ENCODE assay signal across 9 mouse cellular contexts in the genomic region with DNA sequence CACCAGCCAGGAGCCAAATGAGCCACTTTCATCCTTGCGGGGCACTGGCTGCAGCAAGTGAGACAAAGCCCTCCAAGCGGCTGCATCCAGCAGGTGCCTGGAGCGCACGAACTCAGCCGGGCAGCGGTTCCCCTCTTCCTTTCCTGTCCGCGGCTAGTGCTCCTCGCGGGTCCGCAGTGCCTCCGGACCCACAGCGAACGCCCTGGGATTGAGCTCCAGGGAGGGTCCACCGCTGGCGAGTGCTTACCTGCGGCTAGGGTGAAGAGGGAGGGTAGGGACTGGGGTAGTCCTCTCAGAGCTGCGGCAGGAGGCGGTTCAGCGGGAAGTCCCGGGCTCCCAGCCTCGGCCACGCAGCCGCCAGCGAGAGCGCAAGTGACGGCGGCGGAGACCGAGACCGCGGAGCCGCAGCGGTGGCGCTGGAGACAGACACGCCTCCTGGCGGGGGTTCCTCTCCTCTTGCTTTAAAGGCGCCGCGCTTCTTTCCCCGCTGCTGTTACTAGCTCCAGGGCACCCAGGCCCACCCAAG. TPM values are rescaled to one million over a fixed set of nuclear protein-coding genes. Genes with fewer than 3 reads are reported as not detected.
DNase-seq lines count a peak whose midpoint lies in the region; ATAC-seq and TF ChIP-seq lines count a peak whose summit lies in the region.
"Had no signal": no experiment of that assay in that cellular context is flagged by ENCODE, and none has a peak within 500 bp of the region (broad histone marks: within the 10 kb centered on the region; RNA-seq: fewer than 3 reads in every experiment).

A gene (minus strand): TSS at position 386 of the 526 bp plus-strand sequence.

- 1% methylated on average over 40 of the region's 41 CpGs for WGBS in hindbrain, postnatal 0 days
- 0% methylated on average over 34 of the region's 41 CpGs for WGBS in limb, embryonic 11.5 days
- 0% methylated on average over 41 of the region's 41 CpGs for WGBS in neural tube, embryonic 11.5 days

- peak within 1 kb of the TSS; percentile 70 for H3K4me3 ChIP-seq in hindbrain, postnatal 0 days (ENCODE audit: low read length)
- peak within 1 kb of the TSS; percentile 48 for H3K4me3 ChIP-seq in limb, embryonic 11.5 days (ENCODE audit: low read depth, low read length)
- peak within 1 kb of the TSS; percentile 64 for H3K4me3 ChIP-seq in neural tube, embryonic 11.5 days (ENCODE audit: low read depth, low read length)

- H3K36me3 ChIP-seq in hindbrain, postnatal 0 days (ENCODE audit: insufficient read depth, low read length) = no peaks in the 10 kb centered on the region
- H3K36me3 ChIP-seq in limb, embryonic 11.5 days (ENCODE audit: control insufficient read depth, insufficient read depth, low read length) = no peaks in the 10 kb centered on the region
- H3K36me3 ChIP-seq in neural tube, embryonic 11.5 days (ENCODE audit: control insufficient read depth, insufficient read depth, low read length) = no peaks in the 10 kb centered on the region

- no peaks in the 10 kb centered on the region for H3K9me3 ChIP-seq in hindbrain, postnatal 0 days (ENCODE audit: low read length)
- no peaks in the 10 kb centered on the region for H3K9me3 ChIP-seq in limb, embryonic 11.5 days (ENCODE audit: control insufficient read depth, low read length)
- H3K9me3 ChIP-seq in neural tube, embryonic 11.5 days (ENCODE audit: control insufficient read depth, low read length) = no peaks in the 10 kb centered on the region

- peak; percentile 88 for ATAC-seq in frontal cortex, adult (ENCODE audit: low TSS enrichment)
- ATAC-seq in hindbrain, postnatal 0 days = peak; percentile 87
- peak; percentile 77 for ATAC-seq in limb, embryonic 11.5 days (ENCODE audit: insufficient number of reproducible peaks, low FRiP score, low TSS enrichment, low read depth)
- ATAC-seq in neural tube, embryonic 11.5 days (ENCODE audit: insufficient read depth, low FRiP score, low TSS enrichment) = peak; percentile 89

- TF ChIP-seq CTCF in hindbrain, postnatal 0 days (IDR thresholded peaks at IDR 0.05; ENCODE audit: low read depth) = peak; percentile 48

- H3K27ac ChIP-seq in hindbrain, postnatal 0 days = peak within 1 kb of the TSS; percentile 81
- H3K27ac ChIP-seq in limb, embryonic 11.5 days (replicated peaks; ENCODE audit: low read depth, low read length) = no peak within 1 kb of the TSS
- H3K27ac ChIP-seq in neural tube, embryonic 11.5 days (ENCODE audit: low read depth, low read length) = peak within 1 kb of the TSS; percentile 39; the same call in 1 of the 2 replicates
- H3K27ac ChIP-seq: macrophage had no signal

- peak within 1 kb of the TSS; percentile 78 for H3K4me2 ChIP-seq in hindbrain, postnatal 0 days (ENCODE audit: low read depth, low read length)
- peak within 1 kb of the TSS; percentile 77 for H3K4me2 ChIP-seq in limb, embryonic 11.5 days (ENCODE audit: low read depth, severe bottlenecking)
- peak within 1 kb of the TSS; percentile 79 for H3K4me2 ChIP-seq in neural tube, embryonic 11.5 days (ENCODE audit: low read depth)

- H3K9ac ChIP-seq in hindbrain, postnatal 0 days (replicated peaks; ENCODE audit: low read length) = peak within 1 kb of the TSS; percentile 64
- H3K9ac ChIP-seq in limb, embryonic 11.5 days (ENCODE audit: low read length) = peak within 1 kb of the TSS; percentile 17
- peak within 1 kb of the TSS; percentile 73 for H3K9ac ChIP-seq in neural tube, embryonic 11.5 days (ENCODE audit: low read length)

- intact Hi-C loops in gastrocnemius, postnatal 14 days (cut with DNase I; ENCODE audit: low total_unique reads) = no loop called here

- DNase-seq in gastrocnemius, postnatal 14 days = peak; percentile 33
- DNase-seq in gastrocnemius, adult 18-20 months (ENCODE audit: low spot score) = no peak
- peak; percentile 89 for DNase-seq in cerebellum, adult 9-10 months
- peak; percentile 93 for DNase-seq in hindbrain, postnatal 0 days (ENCODE audit: low spot score)
- DNase-seq in limb, embryonic 11.5 days (ENCODE audit: low spot score) = peak; percentile 75
- peak; percentile 88 for DNase-seq in neural tube, embryonic 11.5 days (ENCODE audit: low spot score)
- DNase-seq in spleen, postnatal 14 days (ENCODE audit: low spot score in 2 of 2) = no peak

- no peaks in the 10 kb centered on the region for H3K27me3 ChIP-seq in hindbrain, postnatal 0 days (ENCODE audit: insufficient read depth, low read length)
- H3K27me3 ChIP-seq in limb, embryonic 11.5 days (ENCODE audit: control insufficient read depth, insufficient read depth, low read length) = no peaks in the 10 kb centered on the region
- no peaks in the 10 kb centered on the region for H3K27me3 ChIP-seq in neural tube, embryonic 11.5 days (ENCODE audit: control insufficient read depth, insufficient read depth, low read length)

- H3K4me1 ChIP-seq in hindbrain, postnatal 0 days (ENCODE audit: insufficient read depth, low read length) = peaks cover 12% of the 10 kb centered on the region
- H3K4me1 ChIP-seq in limb, embryonic 11.5 days (ENCODE audit: control insufficient read depth, insufficient read depth, low read length) = no peaks in the 10 kb centered on the region
- no peaks in the 10 kb centered on the region for H3K4me1 ChIP-seq in neural tube, embryonic 11.5 days (ENCODE audit: control insufficient read depth, insufficient read depth, low read length)

RNA-seq across cellular contexts. Expression of the gene that starts here (rescaled TPM):
- under 1 TPM; 0.44 to 0.49 TPM for total RNA-seq in gastrocnemius, postnatal 14 days (2021)
- under 1 TPM; 0.16 to 0.17 TPM for total RNA-seq in gastrocnemius, adult 18-20 months (2021)
- 88.9 and 120 TPM in 2 replicates for total RNA-seq in hindbrain, postnatal 0 days (2014; rRNA removed)
- polyA plus RNA-seq in hindbrain, postnatal 0 days (2015; fragmentation: Nextera tagmentation; extraction: Ambion mirVana) = 24.9 and 25.5 TPM in 2 replicates
- 0.99 TPM in 2 replicates for polyA plus RNA-seq in limb, embryonic 11.5 days (2014; fragmentation: Nextera tagmentation; extraction: Ambion mirVana)
- polyA plus RNA-seq in neural tube, embryonic 11.5 days (2014; fragmentation: Nextera tagmentation; extraction: Ambion mirVana) = 7.8 and 7.9 TPM in 2 replicates
- polyA plus RNA-seq: macrophage had no signal

Comparison
In these comparisons a context has a peak if more than half of its experiments do, and no peak if none do; other contexts are left out.
1. RNA of the gene that starts here (total RNA-seq): 88.9 to 120 TPM in hindbrain, postnatal 0 days; 0.44 to 0.49 TPM in gastrocnemius, postnatal 14 days and 0.16 to 0.17 TPM in gastrocnemius, adult 18-20 months; every median in the first group is over 10 times any median in the second.
2. Peak in DNase-seq in gastrocnemius, postnatal 14 days; RNA of the gene not detected or under 1 TPM.
3. Peak in DNase-seq, ATAC-seq, H3K4me3 ChIP-seq, H3K9ac ChIP-seq and H3K4me2 ChIP-seq in limb, embryonic 11.5 days; RNA of the gene not detected or under 1 TPM.
4. DNase-seq: peak in cerebellum, adult 9-10 months (single experiment), hindbrain, postnatal 0 days (single experiment) and neural tube, embryonic 11.5 days (single experiment); none in gastrocnemius, adult 18-20 months (single experiment) and spleen, postnatal 14 days (0 of 2).
5. H3K9ac ChIP-seq: peak in every context shown above with its lines; median percentile 73 in neural tube, embryonic 11.5 days; 64 in hindbrain, postnatal 0 days; 17 in limb, embryonic 11.5 days.
6. Peak in every context shown above with its lines, with median percentiles within 50 percentile points of each other: ATAC-seq, H3K4me2 ChIP-seq and H3K4me3 ChIP-seq.